Mouse (Mus musculus): Measurements from ENCODE around the gene Morn1. TPM values are rescaled to one million over a fixed set of nuclear protein-coding genes. Genes with fewer than 3 reads are reported as not detected.

The Morn1 gene
- total RNA-seq, 2 experiments from 2014 or later, result 11.6 to 12.6 TPM

Other genes with a start within 250 kb of the Morn1 start
- 1 to 10 TPM; 2.1 to 2.7 TPM for gene Ttc34, start 249.1 kb upstream of the Morn1 start, total RNA-seq (2021)
- gene Mmel1, start 217.0 kb upstream of the Morn1 start, total RNA-seq (2021), result under 1 TPM; 0.15 to 0.40 TPM
- gene Fam213b, start 187.4 kb upstream of the Morn1 start, total RNA-seq (2021), result 10 to 100 TPM; 40.4 to 45.9 TPM
- 1 to 10 TPM in 1 of 2 experiments, under 1 TPM in 1; 0.60 to 1.1 TPM for gene Tnfrsf14, start 158.0 kb upstream of the Morn1 start, total RNA-seq (2021)
- gene Hes5, start 125.7 kb upstream of the Morn1 start, total RNA-seq (2021), result 10 to 100 TPM; 17.6 to 28.1 TPM
- gene Pank4, start 122.5 kb upstream of the Morn1 start, total RNA-seq (2021), result 10 to 100 TPM; 40.6 to 40.8 TPM
- gene Plch2, start 29.8 kb upstream of the Morn1 start, total RNA-seq (2021), result 10 to 100 TPM; 96.6 to 96.9 TPM
- 10 to 100 TPM; 21.8 to 24.0 TPM for gene Pex10, start 19.6 kb upstream of the Morn1 start, total RNA-seq (2021)
- 10 to 100 TPM; 65.6 to 68.8 TPM for gene Rer1, start 195 bp upstream of the Morn1 start, total RNA-seq (2021)
- gene Ski, start 136.0 kb downstream of the Morn1 start, total RNA-seq (2021), result 100 to 1,000 TPM; 126 to 132 TPM
- gene Faap20, start 163.2 kb downstream of the Morn1 start, total RNA-seq (2021), result 10 to 100 TPM; 30.9 to 35.1 TPM

Data from layer of hippocampus, postnatal 36 days (tissue).